Mouse (Mus musculus) CH12.LX (cell line): ENCODE measurements around the gene Olfr49.

Experiments used
- CHD1 ChIP-seq: IDR thresholded peaks from 2 replicates; pipeline ENCODE4 v1.6.1; 2012; ENCODE audit warnings: low read depth, low read length, improper control_type of control experiment, inconsistent platforms
- CTCF ChIP-seq, 2 experiments: IDR thresholded peaks in 1 of 2; conservative IDR thresholded peaks in 1 of 2; 2 replicates each; pipeline ENCODE4 v1.5.1; 2011 to 2012; ENCODE audit warnings: low read depth in 2 of 2, low read length in 2 of 2, improper control_type of control experiment in 1 of 2, inconsistent platforms in 1 of 2, mild to moderate bottlenecking in 1 of 2, moderate library complexity in 1 of 2
- GABPA ChIP-seq: IDR thresholded peaks from 2 replicates; pipeline ENCODE4 v1.6.1; 2012; ENCODE audit warnings: low read depth, low read length, improper control_type of control experiment, inconsistent platforms; ENCODE audit not compliant: insufficient replicate concordance
- HCFC1 ChIP-seq: IDR thresholded peaks from 2 replicates; pipeline ENCODE4 v1.6.1; 2012; ENCODE audit warnings: low read depth, mild to moderate bottlenecking, inconsistent platforms, low read length, improper control_type of control experiment
- IRF4 ChIP-seq: IDR thresholded peaks from 2 replicates; pipeline ENCODE4 v1.6.1; 2014; ENCODE audit warnings: low read depth, mild to moderate bottlenecking, inconsistent platforms, low read length, improper control_type of control experiment
- JUND ChIP-seq: conservative IDR thresholded peaks from 2 replicates; pipeline ENCODE4 v1.6.1; 2011; ENCODE audit warnings: low read depth, low read length, improper control_type of control experiment
- MAFK ChIP-seq: IDR thresholded peaks from 2 replicates; pipeline ENCODE4 v1.6.1; 2011; ENCODE audit warnings: low read length, improper control_type of control experiment; ENCODE audit not compliant: insufficient replicate concordance
- MAX ChIP-seq: IDR thresholded peaks from 2 replicates; pipeline ENCODE4 v1.6.1; 2011; ENCODE audit warnings: low read length, improper control_type of control experiment
- NRF1 ChIP-seq: IDR thresholded peaks from 2 replicates; pipeline ENCODE4 v1.6.1; 2014; ENCODE audit warnings: low read depth, mild to moderate bottlenecking, inconsistent platforms, low read length, improper control_type of control experiment, moderate library complexity
- POLR2A ChIP-seq: IDR thresholded peaks from 2 replicates; pipeline ENCODE4 v1.6.1; 2011; ENCODE audit warnings: low read depth, mild to moderate bottlenecking, improper control_type of control experiment, low read length
- SIN3A ChIP-seq: IDR thresholded peaks from 2 replicates; pipeline ENCODE4 v1.6.1; 2012; ENCODE audit warnings: low read length, improper control_type of control experiment, inconsistent platforms
- TCF12 ChIP-seq: IDR thresholded peaks from 2 replicates; pipeline ENCODE4 v1.6.1; 2014; ENCODE audit warnings: low read depth, mild to moderate bottlenecking, inconsistent platforms, low read length, improper control_type of control experiment

GRCm38 (mm10) chr14:54265951-54266350 lies 18.8 kb downstream of the Olfr49 start:
- TF ChIP-seq POLR2A = no peak
- no peak for TF ChIP-seq MAFK
- TF ChIP-seq CHD1 = no peak
- no peak for TF ChIP-seq HCFC1
- no peak for TF ChIP-seq TCF12
- no peak for TF ChIP-seq CTCF (conservative IDR thresholded peaks at IDR 0.05 in 1 of 2, IDR thresholded peaks at IDR 0.05 in 1 of 2; ENCODE audit: low read depth in 2 of 2, low read length in 2 of 2)
- TF ChIP-seq MAX = no peak
- no peak for TF ChIP-seq GABPA
- no peak for TF ChIP-seq IRF4
- no peak for TF ChIP-seq JUND
- TF ChIP-seq NRF1 = no peak
- no peak for TF ChIP-seq SIN3A
